Mouse (Mus musculus): Measurements from ENCODE around the gene Epop. TPM values are rescaled to one million over a fixed set of nuclear protein-coding genes. Genes with fewer than 3 reads are reported as not detected.

Gene Epop
- polyA plus RNA-seq, 1 experiment from 2014 or later, result 0.69 TPM

- ATAC-seq (ENCODE audit: low read depth) (no peak), DNase-seq (no peak)
- H3K27me3 ChIP-seq, result peaks cover 15% of the 10 kb centered on the region; the same call in 1 of the 2 replicates
- no peaks in the 10 kb centered on the region for H3K36me3 ChIP-seq
- WGBS (ENCODE audit: insufficient replicate concordance), result 78% methylated on average over 8 of the region's 8 CpGs
- no peaks in the 10 kb centered on the region for H3K9me3 ChIP-seq (replicated peaks)
- no peak overlapping the region for H3K4me3 ChIP-seq (replicated peaks)
- H3K9ac ChIP-seq, result no peak overlapping the region
- no peak overlapping the region for H3K27ac ChIP-seq
- no peaks in the 10 kb centered on the region for H3K4me1 ChIP-seq (replicated peaks)
- no peak overlapping the region for H3K4me2 ChIP-seq
Observed at GRCm38 (mm10) chr11:97607056-97607725, 22.3 kb downstream of the Epop start.

GRCm38 (mm10) chr11:97603891-97604290 lies 25.6 kb downstream of the Epop start:
- Histone ChIP-seq H3K4me3 (replicated peaks) (no peak overlapping the region), H3K36me3 (no peaks in the 10 kb centered on the region), H3K4me1 (replicated peaks) (no peaks in the 10 kb centered on the region), H3K9ac (no peak overlapping the region), H3K9me3 (replicated peaks) (no peaks in the 10 kb centered on the region), H3K27ac (no peak overlapping the region), H3K27me3 (peaks cover 12% of the 10 kb centered on the region; the same call in 1 of the 2 replicates), H3K4me2 (no peak overlapping the region)
- WGBS (ENCODE audit: insufficient replicate concordance), result 50% methylated on average over 10 of the region's 10 CpGs
- no peak for DNase-seq
- no peak for ATAC-seq (ENCODE audit: low read depth)

DNA sequence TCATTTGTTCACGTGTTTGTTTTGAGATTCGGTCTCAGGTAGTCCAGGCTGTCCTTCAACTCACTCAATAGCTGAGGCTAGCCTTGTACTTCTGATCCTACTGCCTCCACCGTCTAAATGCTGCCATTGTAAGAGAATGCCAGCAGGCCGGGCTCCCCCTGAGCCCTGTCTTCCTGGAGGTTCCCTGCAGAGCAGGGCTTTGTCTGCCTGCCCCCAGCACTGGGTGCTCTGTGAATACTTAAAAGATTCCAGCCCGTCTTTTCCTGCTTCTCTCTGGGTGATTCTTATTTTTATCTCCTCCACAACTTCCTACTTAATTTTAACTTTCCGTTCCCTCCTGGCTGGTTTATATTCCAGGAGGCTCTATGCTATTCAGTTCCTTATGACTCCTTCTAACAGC lies 27.3 kb downstream of the Epop start:
- Histone ChIP-seq H3K9ac (no peak overlapping the region), H3K27me3 (peaks cover 8% of the 10 kb centered on the region; the same call in 1 of the 2 replicates), H3K9me3 (replicated peaks) (no peaks in the 10 kb centered on the region), H3K4me3 (replicated peaks) (no peak overlapping the region), H3K4me1 (replicated peaks) (no peaks in the 10 kb centered on the region), H3K4me2 (no peak overlapping the region), H3K36me3 (no peaks in the 10 kb centered on the region), H3K27ac (no peak overlapping the region)
- 31% methylated on average over 6 of the region's 6 CpGs for WGBS (ENCODE audit: insufficient replicate concordance)
- DNase-seq (no peak), ATAC-seq (ENCODE audit: low read depth) (no peak)

- H3K4me3 ChIP-seq (replicated peaks), result peak overlapping the region; percentile 26
- no peak for ATAC-seq (ENCODE audit: low read depth)
- DNase-seq, result peak; percentile 22
Observed at GRCm38 (mm10) chr11:97599104-97599503, 30.4 kb downstream of the Epop start.

GRCm38 (mm10) chr11:97597945-97598691 lies 31.4 kb downstream of the Epop start:
- Histone ChIP-seq H3K9ac (no peak overlapping the region), H3K4me2 (peak overlapping the region; percentile 25), H3K4me1 (replicated peaks) (no peaks in the 10 kb centered on the region), H3K27me3 (no peaks in the 10 kb centered on the region), H3K9me3 (replicated peaks) (no peaks in the 10 kb centered on the region), H3K36me3 (no peaks in the 10 kb centered on the region), H3K27ac (no peak overlapping the region), H3K4me3 (replicated peaks) (peak overlapping the region; percentile 26)
- 61% methylated on average over 10 of the region's 10 CpGs for WGBS (ENCODE audit: insufficient replicate concordance)
- ATAC-seq (ENCODE audit: low read depth), result no peak
- no peak for DNase-seq

More at GRCm38 (mm10) chr11:97599104-97599503, 30.4 kb downstream of the Epop start:
- H3K27ac ChIP-seq, result no peak overlapping the region
- H3K27me3 ChIP-seq, result no peaks in the 10 kb centered on the region
- H3K9ac ChIP-seq, result no peak overlapping the region
- no peaks in the 10 kb centered on the region for H3K36me3 ChIP-seq
- H3K4me1 ChIP-seq (replicated peaks), result no peaks in the 10 kb centered on the region
- peak overlapping the region; percentile 25; the same call in 1 of the 2 replicates for H3K4me2 ChIP-seq
- 66% methylated on average over 8 of the region's 8 CpGs for WGBS (ENCODE audit: insufficient replicate concordance)
- H3K9me3 ChIP-seq (replicated peaks), result no peaks in the 10 kb centered on the region

DNA sequence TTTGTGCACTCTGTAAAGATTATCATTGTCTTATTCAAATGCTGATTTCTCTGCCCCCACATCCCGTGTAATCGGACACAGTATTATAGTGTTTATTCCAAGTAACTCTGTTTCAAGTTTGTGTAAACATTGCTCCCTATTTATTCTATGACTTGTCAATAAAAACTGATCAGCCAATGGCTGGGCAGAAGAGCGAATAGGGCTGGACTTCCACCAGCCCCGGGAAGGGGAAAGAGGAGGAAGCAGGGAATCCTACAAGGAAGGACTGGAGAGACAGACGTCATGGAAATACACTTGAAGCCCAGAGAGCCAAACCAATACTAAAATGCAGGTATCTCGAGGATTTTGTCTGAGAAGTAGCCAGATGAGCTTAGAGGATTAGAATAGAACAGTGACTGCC lies 35.4 kb downstream of the Epop start:
- Histone ChIP-seq H3K36me3 (no peaks in the 10 kb centered on the region), H3K4me1 (replicated peaks) (no peaks in the 10 kb centered on the region), H3K4me2 (no peak overlapping the region), H3K27me3 (peaks cover 12% of the 10 kb centered on the region), H3K27ac (no peak overlapping the region), H3K9me3 (replicated peaks) (no peaks in the 10 kb centered on the region), H3K4me3 (replicated peaks) (no peak overlapping the region), H3K9ac (no peak overlapping the region)
- ATAC-seq (ENCODE audit: low read depth) (no peak), DNase-seq (no peak)
- 35% methylated on average over 6 of the region's 6 CpGs for WGBS (ENCODE audit: insufficient replicate concordance)

DNA sequence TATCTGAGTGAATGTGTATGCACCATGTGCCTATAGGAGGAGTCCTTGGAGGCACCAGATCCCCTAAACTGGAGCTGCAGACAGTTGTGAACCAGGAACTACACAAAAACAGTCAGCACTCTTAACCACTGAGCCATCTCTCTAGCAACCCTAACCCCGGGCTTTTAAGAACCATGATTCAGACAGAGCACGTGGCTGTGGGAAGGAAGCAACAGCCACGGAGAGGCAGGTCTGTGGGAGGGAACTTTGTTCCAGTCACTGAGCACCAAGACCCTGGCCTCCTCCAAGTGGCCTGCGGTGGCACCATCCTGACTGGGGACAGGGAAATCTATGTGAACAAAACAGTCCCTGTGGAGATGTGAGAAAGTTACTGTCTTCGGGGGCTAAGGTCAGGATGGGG lies 37.6 kb downstream of the Epop start:
- Histone ChIP-seq H3K4me1 (replicated peaks) (no peaks in the 10 kb centered on the region), H3K36me3 (no peaks in the 10 kb centered on the region), H3K27me3 (peaks cover 13% of the 10 kb centered on the region), H3K4me3 (replicated peaks) (no peak overlapping the region), H3K4me2 (no peak overlapping the region), H3K27ac (no peak overlapping the region), H3K9me3 (replicated peaks) (no peaks in the 10 kb centered on the region), H3K9ac (no peak overlapping the region)
- 33% methylated on average over 5 of the region's 5 CpGs for WGBS (ENCODE audit: insufficient replicate concordance)
- ATAC-seq (ENCODE audit: low read depth), result no peak
- no peak for DNase-seq

- Histone ChIP-seq H3K4me1 (replicated peaks) (peaks cover 5% of the 10 kb centered on the region), H3K4me2 (no peak overlapping the region), H3K36me3 (no peaks in the 10 kb centered on the region), H3K27me3 (peaks cover 17% of the 10 kb centered on the region), H3K9me3 (replicated peaks) (no peaks in the 10 kb centered on the region), H3K9ac (no peak overlapping the region), H3K27ac (no peak overlapping the region), H3K4me3 (replicated peaks) (no peak overlapping the region)
- ATAC-seq (ENCODE audit: low read depth), result no peak
- no peak for DNase-seq
- WGBS (ENCODE audit: insufficient replicate concordance), result 49% methylated on average over 24 of the region's 24 CpGs
Observed at GRCm38 (mm10) chr11:97590227-97590960, 39.1 kb downstream of the Epop start.

- Histone ChIP-seq H3K36me3 (no peaks in the 10 kb centered on the region), H3K27me3 (peaks cover 17% of the 10 kb centered on the region), H3K27ac (no peak overlapping the region), H3K9me3 (replicated peaks) (no peaks in the 10 kb centered on the region), H3K9ac (no peak overlapping the region), H3K4me2 (no peak overlapping the region), H3K4me1 (replicated peaks) (peaks cover 5% of the 10 kb centered on the region), H3K4me3 (replicated peaks) (no peak overlapping the region)
- DNase-seq, result no peak
- WGBS (ENCODE audit: insufficient replicate concordance), result 35% methylated on average over 10 of the region's 10 CpGs
- ATAC-seq (ENCODE audit: low read depth), result no peak
Observed at GRCm38 (mm10) chr11:97589216-97589615, 40.3 kb downstream of the Epop start.

DNA sequence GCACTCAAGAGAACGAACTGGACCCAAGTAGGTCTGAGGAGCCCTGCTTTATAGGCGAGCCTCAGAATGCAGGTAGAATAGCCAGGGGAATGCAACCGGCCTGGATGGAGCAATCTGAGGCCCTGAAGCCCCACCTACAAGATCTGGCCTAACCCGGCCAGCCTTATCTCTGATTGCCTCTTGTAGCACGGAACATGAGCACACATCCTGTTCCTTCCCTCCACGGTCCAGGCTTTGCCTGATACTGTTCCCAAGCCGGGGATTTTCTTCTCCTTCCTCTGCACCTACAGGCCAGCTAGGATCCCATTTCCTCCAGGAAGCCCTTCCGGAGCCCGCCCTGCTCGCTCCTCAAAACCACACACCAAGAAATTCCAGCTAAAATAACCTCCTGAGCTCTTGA lies 43.6 kb downstream of the Epop start:
- no peak overlapping the region for H3K4me2 ChIP-seq
- peak; percentile 39; the same call in 1 of the 2 replicates for ATAC-seq (ENCODE audit: low read depth)

DNA sequence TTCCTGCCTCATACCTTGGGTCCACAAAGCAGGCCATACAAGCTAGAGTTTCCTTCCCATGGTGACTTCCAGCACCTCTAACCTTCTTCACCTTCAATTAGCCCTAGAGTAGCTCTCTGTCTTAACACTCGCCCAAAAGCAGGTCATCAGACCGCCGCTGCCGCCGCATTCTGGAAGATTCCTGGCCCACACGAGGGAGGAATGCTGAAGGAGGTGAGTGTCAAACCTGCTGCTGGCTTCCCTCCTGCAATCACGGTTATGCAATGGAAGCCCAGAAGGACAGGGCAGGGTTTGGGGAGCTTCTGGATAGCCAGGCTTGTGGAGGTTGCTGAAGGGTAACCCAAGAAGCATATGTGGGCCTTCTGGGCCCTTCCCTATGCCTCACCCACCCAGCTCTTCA lies 45.0 kb downstream of the Epop start:
- DNase-seq, result no peak
- Histone ChIP-seq H3K27ac (no peak overlapping the region), H3K27me3 (peaks cover 20% of the 10 kb centered on the region), H3K4me3 (replicated peaks) (no peak overlapping the region), H3K36me3 (no peaks in the 10 kb centered on the region), H3K4me2 (no peak overlapping the region), H3K9ac (no peak overlapping the region), H3K9me3 (replicated peaks) (no peaks in the 10 kb centered on the region), H3K4me1 (replicated peaks) (peaks cover 5% of the 10 kb centered on the region)
- ATAC-seq (ENCODE audit: low read depth), result no peak
- 71% methylated on average over 7 of the region's 7 CpGs for WGBS (ENCODE audit: insufficient replicate concordance)

More for the DNA sequence above, 43.6 kb downstream of the Epop start:
- H3K9me3 ChIP-seq (replicated peaks), result no peaks in the 10 kb centered on the region
- WGBS (ENCODE audit: insufficient replicate concordance), result 14% methylated on average over 10 of the region's 10 CpGs
- peaks cover 5% of the 10 kb centered on the region for H3K4me1 ChIP-seq (replicated peaks)
- H3K4me3 ChIP-seq (replicated peaks), result no peak overlapping the region
- H3K27me3 ChIP-seq, result peaks cover 18% of the 10 kb centered on the region
- no peaks in the 10 kb centered on the region for H3K36me3 ChIP-seq
- H3K27ac ChIP-seq, result no peak overlapping the region
- H3K9ac ChIP-seq, result no peak overlapping the region
- DNase-seq, result no peak
